16 mouse cellular contexts compared by ENCODE assay signal in the genomic region with DNA sequence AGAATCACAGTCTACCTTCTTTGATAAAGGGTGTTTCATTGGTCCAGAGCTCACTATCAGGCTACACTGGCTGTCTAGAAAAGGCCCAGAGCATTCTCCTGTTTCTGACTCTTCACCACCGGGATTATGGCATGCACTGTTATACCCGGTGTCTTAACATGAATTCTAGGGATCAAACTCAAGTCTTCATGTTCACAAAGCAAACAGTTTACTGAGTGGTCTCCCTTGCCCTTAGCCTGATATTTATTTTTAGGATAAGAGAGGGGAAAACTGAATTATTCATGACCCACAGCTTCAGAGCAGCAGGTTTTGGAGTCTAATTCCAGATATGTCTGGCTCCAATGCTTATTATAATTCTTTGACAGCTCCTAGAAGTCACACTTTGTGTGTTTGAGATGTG.
"Had no signal": no experiment of that assay in that cellular context is flagged by ENCODE, and none has a peak within 500 bp of the region (broad histone marks: within the 10 kb centered on the region; RNA-seq: fewer than 3 reads in every experiment).

No protein-coding gene starts in this region.

- DNase-seq: lung, adult 18-20 months; lung, embryonic 14.5 days; lung, postnatal 10 days; lung, postnatal 4 days; retina, postnatal 1 day; right cerebral cortex, adult 18-20 months; thymus, adult 2 months; thymus, postnatal 25 days had no signal

- H3K4me3 ChIP-seq: limb, embryonic 15.5 days; liver, embryonic 12.5 days; myocyte; neural tube, embryonic 13.5 days; neural tube, embryonic 15.5 days; stomach, embryonic 15.5 days had no signal

- H3K27me3 ChIP-seq: limb, embryonic 15.5 days; liver, embryonic 12.5 days; neural tube, embryonic 13.5 days; neural tube, embryonic 15.5 days; stomach, embryonic 15.5 days had no signal

- H3K9me3 ChIP-seq: limb, embryonic 15.5 days; liver, embryonic 12.5 days; neural tube, embryonic 13.5 days; neural tube, embryonic 15.5 days; stomach, embryonic 15.5 days had no signal

- H3K4me1 ChIP-seq: limb, embryonic 15.5 days; liver, embryonic 12.5 days; neural tube, embryonic 13.5 days; neural tube, embryonic 15.5 days; stomach, embryonic 15.5 days had no signal

- ATAC-seq: liver, embryonic 12.5 days had no signal

- H3K36me3 ChIP-seq: limb, embryonic 15.5 days; liver, embryonic 12.5 days; neural tube, embryonic 13.5 days; neural tube, embryonic 15.5 days; stomach, embryonic 15.5 days had no signal

- H3K27ac ChIP-seq: limb, embryonic 15.5 days; liver, embryonic 12.5 days; liver, embryonic 14.5 days; neural tube, embryonic 13.5 days; neural tube, embryonic 15.5 days; stomach, embryonic 15.5 days; stomach, postnatal 0 days had no signal

- H3K9ac ChIP-seq: limb, embryonic 15.5 days; liver, embryonic 12.5 days; liver, embryonic 14.5 days; lung, embryonic 14.5 days; neural tube, embryonic 13.5 days; neural tube, embryonic 15.5 days; stomach, embryonic 15.5 days had no signal

- H3K4me2 ChIP-seq: limb, embryonic 15.5 days; liver, embryonic 12.5 days; lung, embryonic 14.5 days; neural tube, embryonic 13.5 days; neural tube, embryonic 15.5 days; stomach, embryonic 15.5 days had no signal
